Comparison of ENCODE assay signal across 28 mouse cellular contexts in genomic region chr3:139847826-139848225, GRCm38 (mm10).
A peak's percentile ranks its signal among the peaks of the same experiment; 100 is the strongest.
DNase-seq lines count a peak whose midpoint lies in the region; ATAC-seq and TF ChIP-seq lines count a peak whose summit lies in the region.
"Had no signal": no experiment of that assay in that cellular context is flagged by ENCODE, and none has a peak within 500 bp of the region (broad histone marks: within the 10 kb centered on the region; RNA-seq: fewer than 3 reads in every experiment).

No protein-coding gene starts in this region.

- no peaks in the 10 kb centered on the region for H3K4me1 ChIP-seq in cerebellum, adult 2 months (ENCODE audit: control insufficient read depth, insufficient read depth, low read length)
- H3K4me1 ChIP-seq: embryonic facial prominence, embryonic 12.5 days; intestine, embryonic 15.5 days; liver, embryonic 15.5 days had no signal

- peak; percentile 82 for DNase-seq in brain, adult 2 months (ENCODE audit: low read depth, low spot score)
- peak; percentile 31 for DNase-seq in brain, embryonic 14.5 days (ENCODE audit: low read depth)
- peak; percentile 50 to 77 for DNase-seq in cerebellum, adult 2 months
- DNase-seq in cerebellum, postnatal 14 days = peak; percentile 73 to 82
- no peak for DNase-seq in spleen, postnatal 14 days (ENCODE audit: low spot score in 2 of 2)
- no peak for DNase-seq in thymus, postnatal 14 days
- DNase-seq: adrenal gland, postnatal 25 days; B cell, adult 2 months; embryo, embryonic 11 days; gastrocnemius, postnatal 25 days; heart, adult 18-20 months; heart, postnatal 4 days; kidney, adult 2 months; kidney, postnatal 4 days; layer of hippocampus, postnatal 36 days; liver; lung, embryonic 14.5 days; lung, postnatal 36 days; midbrain, embryonic 14.5 days; right cerebral cortex, postnatal 25 days; thymus, postnatal 25 days had no signal

- no peak for TF ChIP-seq CTCF in brain, embryonic 14.5 days (IDR thresholded peaks at IDR 0.05; ENCODE audit: borderline replicate concordance, extremely low read depth, insufficient read depth, insufficient read length)
- no peak for TF ChIP-seq CTCF in cerebellum, adult 2 months (IDR thresholded peaks at IDR 0.05; ENCODE audit: borderline replicate concordance, insufficient read depth, low read depth, low read length)

- TF ChIP-seq POLR2A in brain, embryonic 14.5 days (IDR thresholded peaks at IDR 0.05; ENCODE audit: borderline replicate concordance, extremely low read depth, insufficient read depth, insufficient read length, poor library complexity, severe bottlenecking) = no peak
- no peak for TF ChIP-seq POLR2A in cerebellum, adult 2 months (IDR thresholded peaks at IDR 0.05; ENCODE audit: borderline replicate concordance, insufficient read depth, low read length)

- 16% methylated on average over 5 of the region's 5 CpGs for WGBS in cerebellum, adult 2 months

- no peak overlapping the region for H3K27ac ChIP-seq in cerebellum, adult 2 months (ENCODE audit: insufficient read depth, low read length)
- H3K27ac ChIP-seq: embryonic facial prominence, embryonic 12.5 days; intestine, embryonic 15.5 days; kidney, postnatal 0 days; liver, embryonic 15.5 days had no signal

- no peak for ATAC-seq in megakaryocyte-erythroid progenitor cell, adult 5-6 weeks (replicated peaks; ENCODE audit: low FRiP score, low TSS enrichment, poor library complexity, severe bottlenecking)
- ATAC-seq: forebrain, embryonic 14.5 days; hindbrain, embryonic 16.5 days; intestine, embryonic 15.5 days had no signal

- H3K27me3 ChIP-seq in cerebellum, adult 2 months (ENCODE audit: control insufficient read depth, insufficient read depth, low read length) = no peaks in the 10 kb centered on the region
- H3K27me3 ChIP-seq: embryonic facial prominence, embryonic 12.5 days; intestine, embryonic 15.5 days; liver, embryonic 15.5 days had no signal

- no peak overlapping the region for H3K4me3 ChIP-seq in cerebellum, adult 2 months (replicated peaks; ENCODE audit: insufficient read depth, low read depth, low read length)
- H3K4me3 ChIP-seq: embryonic facial prominence, embryonic 12.5 days; intestine, embryonic 15.5 days; liver, embryonic 15.5 days had no signal

Comparison
In these comparisons a context has a peak if more than half of its experiments do, and no peak if none do; other contexts are left out.
1. DNase-seq: peak in brain, adult 2 months (single experiment), brain, embryonic 14.5 days (single experiment), cerebellum, adult 2 months (2 of 2) and cerebellum, postnatal 14 days (2 of 2); none in spleen, postnatal 14 days (0 of 2) and thymus, postnatal 14 days (single experiment).